Mouse (Mus musculus) v-Abl transformed pro-B cells (cell line): ENCODE measurements at regions not wholly inside any gene's neighbourhood (a gene's known extent, or its start where the extent isn't known, plus 50 kb on each side); places are given as distances from the start of the nearest gene placed in this dataset.

Experiments used
- in situ Hi-C, 2 experiments: fragments of 400-800 bp; cut with MboI; formaldehyde crosslinking; loops; one replicate each; pipeline ENCODE4 v1.15.1; 2025; ENCODE audit not compliant: unreplicated experiment in 2 of 2

- in situ Hi-C loops, result loop anchor here in 1 of 2 experiments (5.0 kb wide), 1 partner anchor 182 kb away; no protein-coding TSS in a partner anchor
Observed at GRCm38 (mm10) chr1:177648974-177649373, 80.6 kb upstream of the 1700016C15Rik start.

- in situ Hi-C loops, result no loop called here
Observed at GRCm38 (mm10) chr1:177651219-177651618, 78.4 kb upstream of the 1700016C15Rik start.

- in situ Hi-C loops, result no loop called here
Observed at GRCm38 (mm10) chr1:177663163-177663562, 66.5 kb upstream of the 1700016C15Rik start.

GRCm38 (mm10) chr1:177667041-177667791, 62.4 kb upstream of the 1700016C15Rik start:
- in situ Hi-C loops, result no loop called here

- in situ Hi-C loops, result no loop called here
Observed at GRCm38 (mm10) chr1:177670576-177670975, 59.0 kb upstream of the 1700016C15Rik start.

GRCm38 (mm10) chr1:177676657-177677056, 53.0 kb upstream of the 1700016C15Rik start:
- in situ Hi-C loops, result loop anchor here in 1 of 2 experiments (25.0 kb wide), 1 partner anchor 639 kb away; no protein-coding TSS in a partner anchor

GRCm38 (mm10) chr1:177678832-177679231, 50.8 kb upstream of the 1700016C15Rik start:
- in situ Hi-C loops, result loop anchor here in 1 of 2 experiments (25.0 kb wide), 1 partner anchor 642 kb away; no protein-coding TSS in a partner anchor
